Mouse (Mus musculus) layer of hippocampus, adult 11-12 months (tissue): ENCODE data around the gene Ptcd2.
"Not testable (repeated sequence)": the region's sequence is repeated elsewhere in the genome, so short reads cannot be mapped to it uniquely, and the experiment has no call there.

ENCODE experiments used
- DNase-seq: peaks from one replicate; pipeline ENCODE4 v3.0.0; 2022; ENCODE audit warnings: low spot score

Gene Ptcd2

GRCm38 (mm10) chr13:99355861-99356260 is 11.4 kb upstream of the Ptcd2 start:
- DNase-seq: no peak

GRCm38 (mm10) chr13:99355072-99355471 is 10.6 kb upstream of the Ptcd2 start:
- DNase-seq: no peak

- DNase-seq: no peak
Observed at GRCm38 (mm10) chr13:99353490-99353851, 9.0 kb upstream of the Ptcd2 start.

- peak; percentile 97 for DNase-seq
Observed at GRCm38 (mm10) chr13:99352758-99353489, 8.4 kb upstream of the Ptcd2 start.

- DNase-seq: no peak
Observed at GRCm38 (mm10) chr13:99351596-99351995, 7.1 kb upstream of the Ptcd2 start.

GRCm38 (mm10) chr13:99351186-99351585 is 6.7 kb upstream of the Ptcd2 start:
- DNase-seq: no peak

GRCm38 (mm10) chr13:99350009-99350408 is 5.5 kb upstream of the Ptcd2 start:
- no peak for DNase-seq

- no peak for DNase-seq
Observed at GRCm38 (mm10) chr13:99343876-99344598, 468 bp downstream of the Ptcd2 start.

- DNase-seq: no peak
Observed at GRCm38 (mm10) chr13:99341504-99341903, 3.0 kb downstream of the Ptcd2 start.

GRCm38 (mm10) chr13:99337510-99337909 is 7.0 kb downstream of the Ptcd2 start:
- DNase-seq: no peak

- DNase-seq: no peak
Observed at GRCm38 (mm10) chr13:99331255-99331654, 13.2 kb downstream of the Ptcd2 start.

- DNase-seq: not testable (repeated sequence)
Observed at GRCm38 (mm10) chr13:99324337-99324685, 20.2 kb downstream of the Ptcd2 start.

- peak; percentile 27 for DNase-seq
Observed at GRCm38 (mm10) chr13:99323632-99324336, 20.7 kb downstream of the Ptcd2 start.

GRCm38 (mm10) chr13:99322915-99323314 is 21.6 kb downstream of the Ptcd2 start:
- not testable (repeated sequence) for DNase-seq

- no peak for DNase-seq
Observed at GRCm38 (mm10) chr13:99320453-99320852, 24.1 kb downstream of the Ptcd2 start.

GRCm38 (mm10) chr13:99317058-99317457 is 27.4 kb downstream of the Ptcd2 start:
- DNase-seq: peak; percentile 71

GRCm38 (mm10) chr13:99316366-99316765 is 28.1 kb downstream of the Ptcd2 start:
- DNase-seq: no peak

GRCm38 (mm10) chr13:99314657-99315181 is 29.8 kb downstream of the Ptcd2 start:
- DNase-seq: no peak

GRCm38 (mm10) chr13:99314098-99314497 is 30.4 kb downstream of the Ptcd2 start:
- no peak for DNase-seq

GRCm38 (mm10) chr13:99308393-99308792 is 36.1 kb downstream of the Ptcd2 start:
- DNase-seq: no peak

- DNase-seq: no peak
Observed at GRCm38 (mm10) chr13:99307930-99308359, 36.6 kb downstream of the Ptcd2 start.

GRCm38 (mm10) chr13:99306164-99306563 is 38.3 kb downstream of the Ptcd2 start:
- DNase-seq: no peak

GRCm38 (mm10) chr13:99305186-99305585 is 39.3 kb downstream of the Ptcd2 start:
- no peak for DNase-seq
